Comparison of ENCODE assay signal across 23 mouse cellular contexts in the genomic region with DNA sequence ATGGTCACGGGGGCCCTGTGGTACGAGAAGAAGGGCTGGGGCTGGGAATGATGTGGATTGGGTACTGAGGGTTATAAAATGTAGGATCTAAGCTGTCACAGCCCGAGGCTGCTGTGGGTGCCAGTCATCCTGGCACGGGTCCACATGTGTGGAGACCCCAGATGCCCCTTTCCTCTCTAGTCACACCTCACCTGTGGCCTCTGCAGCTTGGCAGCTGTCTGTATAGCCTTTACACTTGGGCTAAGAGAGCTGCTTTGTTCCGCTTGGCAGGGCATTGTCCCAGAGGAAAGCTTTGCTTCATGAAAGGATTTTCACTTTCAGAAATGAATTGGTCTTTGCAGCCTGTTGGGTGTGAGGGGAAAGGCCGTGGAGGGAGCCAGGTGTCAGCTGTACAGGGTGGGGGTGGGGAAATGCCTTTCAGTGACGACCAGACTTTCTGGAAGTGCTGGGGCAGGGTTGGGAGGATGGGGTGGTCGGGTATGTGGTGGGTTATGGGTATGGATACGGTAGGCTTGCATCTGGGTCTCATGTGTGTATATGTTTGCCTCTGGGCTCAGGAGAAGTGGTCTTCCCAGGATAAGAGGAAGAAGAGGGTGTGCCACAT. TPM values are rescaled to one million over a fixed set of nuclear protein-coding genes. Genes with fewer than 3 reads are reported as not detected.
DNase-seq lines count a peak whose midpoint lies in the region; ATAC-seq and TF ChIP-seq lines count a peak whose summit lies in the region.
"Had no signal": no experiment of that assay in that cellular context is flagged by ENCODE, and none has a peak within 500 bp of the region (broad histone marks: within the 10 kb centered on the region; RNA-seq: fewer than 3 reads in every experiment).

No protein-coding gene starts in this region.

- no peaks in the 10 kb centered on the region for H3K36me3 ChIP-seq in hindbrain, embryonic 10.5 days
- H3K36me3 ChIP-seq in hindbrain, embryonic 11.5 days (ENCODE audit: control insufficient read depth, insufficient read depth, low read length): no peaks in the 10 kb centered on the region
- H3K36me3 ChIP-seq in forebrain, embryonic 10.5 days (replicated peaks): no peaks in the 10 kb centered on the region
- peaks cover 15% of the 10 kb centered on the region; the same call in 1 of the 2 replicates for H3K36me3 ChIP-seq in forebrain, postnatal 0 days (ENCODE audit: insufficient read depth)
- peaks cover 38% of the 10 kb centered on the region for H3K36me3 ChIP-seq in midbrain, embryonic 13.5 days
- H3K36me3 ChIP-seq in intestine, embryonic 16.5 days (ENCODE audit: control insufficient read depth, insufficient read depth, low read length): no peaks in the 10 kb centered on the region
- H3K36me3 ChIP-seq: heart, embryonic 15.5 days had no signal

- no peak for DNase-seq in hindbrain, embryonic 10.5 days (ENCODE audit: low spot score)
- DNase-seq in hindbrain, embryonic 11.5 days (ENCODE audit: low spot score): no peak
- no peak for DNase-seq in forebrain, embryonic 10.5 days (ENCODE audit: extremely low spot score, low spot score)
- no peak for DNase-seq in forebrain, postnatal 0 days
- no peak for DNase-seq in yolk sac, embryonic 10.5 days (ENCODE audit: low spot score)
- DNase-seq in right cerebral cortex, postnatal 14 days: no peak
- DNase-seq: cerebellum, adult 2 months; kidney, adult 9 months; kidney, postnatal 4 days; thymus, postnatal 4 days had no signal

- no peak overlapping the region for H3K4me2 ChIP-seq in hindbrain, embryonic 11.5 days (replicated peaks; ENCODE audit: low read depth, low read length)
- H3K4me2 ChIP-seq in forebrain, postnatal 0 days (ENCODE audit: low read depth): no peak overlapping the region
- no peak overlapping the region for H3K4me2 ChIP-seq in midbrain, embryonic 13.5 days (replicated peaks)
- H3K4me2 ChIP-seq in intestine, embryonic 16.5 days (ENCODE audit: low read depth, low read length): no peak overlapping the region
- H3K4me2 ChIP-seq: heart, embryonic 15.5 days; hindbrain, embryonic 15.5 days had no signal

- peaks cover 10% of the 10 kb centered on the region for H3K4me1 ChIP-seq in hindbrain, embryonic 10.5 days (replicated peaks)
- no peaks in the 10 kb centered on the region for H3K4me1 ChIP-seq in hindbrain, embryonic 11.5 days (replicated peaks; ENCODE audit: control insufficient read depth, insufficient read depth, low read length)
- H3K4me1 ChIP-seq in forebrain, embryonic 10.5 days: peaks cover 10% of the 10 kb centered on the region
- H3K4me1 ChIP-seq in forebrain, postnatal 0 days (ENCODE audit: insufficient read depth): no peaks in the 10 kb centered on the region
- H3K4me1 ChIP-seq in midbrain, embryonic 13.5 days (replicated peaks): peaks cover 21% of the 10 kb centered on the region
- H3K4me1 ChIP-seq in intestine, embryonic 16.5 days (ENCODE audit: control insufficient read depth, insufficient read depth, low read length): no peaks in the 10 kb centered on the region
- H3K4me1 ChIP-seq: heart, embryonic 15.5 days had no signal

- 56% methylated on average over 9 of the region's 9 CpGs for WGBS in hindbrain, embryonic 10.5 days
- 57% methylated on average over 9 of the region's 9 CpGs for WGBS in hindbrain, embryonic 11.5 days
- 63% methylated on average over 9 of the region's 9 CpGs for WGBS in forebrain, embryonic 10.5 days
- 23% methylated on average over 9 of the region's 9 CpGs for WGBS in forebrain, postnatal 0 days
- WGBS in midbrain, embryonic 13.5 days: 36% methylated on average over 9 of the region's 9 CpGs
- WGBS in intestine, embryonic 16.5 days: 46% methylated on average over 9 of the region's 9 CpGs

- ATAC-seq in hindbrain, embryonic 11.5 days (ENCODE audit: low FRiP score): no peak; the same call in 1 of the 2 replicates
- ATAC-seq in forebrain, postnatal 0 days: peak; percentile 25; the same call in 1 of the 2 replicates
- ATAC-seq in midbrain, embryonic 13.5 days: peak; percentile 77
- ATAC-seq in intestine, embryonic 16.5 days: no peak
- ATAC-seq: lung, postnatal 0 days had no signal

- H3K27me3 ChIP-seq in hindbrain, embryonic 10.5 days (ENCODE audit: insufficient read depth, poor library complexity, severe bottlenecking): no peaks in the 10 kb centered on the region
- no peaks in the 10 kb centered on the region for H3K27me3 ChIP-seq in hindbrain, embryonic 11.5 days (ENCODE audit: control insufficient read depth, insufficient read depth, low read length)
- no peaks in the 10 kb centered on the region for H3K27me3 ChIP-seq in forebrain, embryonic 10.5 days (ENCODE audit: poor library complexity, severe bottlenecking)
- H3K27me3 ChIP-seq in forebrain, postnatal 0 days (ENCODE audit: insufficient read depth, low read length): no peaks in the 10 kb centered on the region
- H3K27me3 ChIP-seq in midbrain, embryonic 13.5 days: no peaks in the 10 kb centered on the region
- H3K27me3 ChIP-seq in intestine, embryonic 16.5 days (replicated peaks; ENCODE audit: control insufficient read depth, insufficient read depth, low read length): no peaks in the 10 kb centered on the region
- H3K27me3 ChIP-seq: heart, embryonic 15.5 days; hindbrain, embryonic 15.5 days had no signal

- H3K9ac ChIP-seq in hindbrain, embryonic 11.5 days (ENCODE audit: low read depth, low read length): no peak overlapping the region
- H3K9ac ChIP-seq in forebrain, postnatal 0 days: no peak overlapping the region
- 0 out of 2 replicates have a peak overlapping the region, but pooled peaks have one; percentile 37 for H3K9ac ChIP-seq in midbrain, embryonic 13.5 days (replicated peaks)
- H3K9ac ChIP-seq in intestine, embryonic 16.5 days (ENCODE audit: low read depth, low read length): no peak overlapping the region
- H3K9ac ChIP-seq: heart, embryonic 15.5 days; hindbrain, embryonic 15.5 days; liver, embryonic 14.5 days had no signal

- TF ChIP-seq CTCF in forebrain, postnatal 0 days (IDR thresholded peaks at IDR 0.05; ENCODE audit: low read depth): no peak

- H3K27ac ChIP-seq in hindbrain, embryonic 10.5 days: peak overlapping the region; percentile 30
- H3K27ac ChIP-seq in hindbrain, embryonic 11.5 days (ENCODE audit: low read depth, low read length): no peak overlapping the region
- H3K27ac ChIP-seq in forebrain, embryonic 10.5 days: peak overlapping the region; percentile 32
- H3K27ac ChIP-seq in forebrain, postnatal 0 days (ENCODE audit: low read depth, low read length): no peak overlapping the region
- peak overlapping the region; percentile 35; the same call in 1 of the 2 replicates for H3K27ac ChIP-seq in midbrain, embryonic 13.5 days
- no peak overlapping the region for H3K27ac ChIP-seq in intestine, embryonic 16.5 days (ENCODE audit: low read length)
- H3K27ac ChIP-seq: heart, embryonic 15.5 days; hindbrain, embryonic 15.5 days; liver, embryonic 14.5 days; stomach, postnatal 0 days had no signal

- no peaks in the 10 kb centered on the region for H3K9me3 ChIP-seq in hindbrain, embryonic 10.5 days
- no peaks in the 10 kb centered on the region for H3K9me3 ChIP-seq in hindbrain, embryonic 11.5 days (ENCODE audit: control insufficient read depth, low read length)
- H3K9me3 ChIP-seq in forebrain, embryonic 10.5 days: no peaks in the 10 kb centered on the region
- no peaks in the 10 kb centered on the region for H3K9me3 ChIP-seq in forebrain, postnatal 0 days (ENCODE audit: low read length)
- H3K9me3 ChIP-seq in midbrain, embryonic 13.5 days: no peaks in the 10 kb centered on the region
- no peaks in the 10 kb centered on the region for H3K9me3 ChIP-seq in intestine, embryonic 16.5 days (ENCODE audit: control insufficient read depth, low read length)
- H3K9me3 ChIP-seq: heart, embryonic 15.5 days; hindbrain, embryonic 15.5 days had no signal

- no peak overlapping the region for H3K4me3 ChIP-seq in hindbrain, embryonic 10.5 days
- no peak overlapping the region for H3K4me3 ChIP-seq in hindbrain, embryonic 11.5 days (ENCODE audit: low read depth, low read length)
- no peak overlapping the region for H3K4me3 ChIP-seq in forebrain, embryonic 10.5 days
- H3K4me3 ChIP-seq in forebrain, postnatal 0 days (ENCODE audit: low read depth, low read length): no peak overlapping the region
- no peak overlapping the region for H3K4me3 ChIP-seq in midbrain, embryonic 13.5 days (replicated peaks)
- H3K4me3 ChIP-seq in intestine, embryonic 16.5 days (ENCODE audit: low read length): no peak overlapping the region
- H3K4me3 ChIP-seq: heart, embryonic 15.5 days; hindbrain, embryonic 15.5 days had no signal

RNA-seq across cellular contexts. Expression of gene Oprl1, which starts 12.9 kb away (rescaled TPM):
- polyA plus RNA-seq in hindbrain, embryonic 10.5 days (2016; fragmentation: Nextera tagmentation; extraction: Ambion mirVana): 5.6 and 17.3 TPM in 2 replicates
- 21.6 and 24.3 TPM in 2 replicates for polyA plus RNA-seq in hindbrain, embryonic 11.5 days (2014; fragmentation: Nextera tagmentation; extraction: Ambion mirVana)
- 4.5 and 5.2 TPM in 2 replicates for polyA plus RNA-seq in forebrain, embryonic 10.5 days (2016; fragmentation: Nextera tagmentation; extraction: Ambion mirVana)
- total RNA-seq in forebrain, postnatal 0 days (2014; rRNA removed): 114 and 134 TPM in 2 replicates
- 51.3 and 62.5 TPM in 2 replicates for polyA plus RNA-seq in forebrain, postnatal 0 days (2015; fragmentation: Nextera tagmentation; extraction: Ambion mirVana)
- 82.3 and 83.9 TPM in 2 replicates for polyA plus RNA-seq in midbrain, embryonic 13.5 days (2015; fragmentation: Nextera tagmentation; extraction: Ambion mirVana)
- polyA plus RNA-seq in intestine, embryonic 16.5 days (2015; fragmentation: Nextera tagmentation; extraction: Ambion mirVana): 1.2 and 1.7 TPM in 2 replicates
- polyA plus RNA-seq: C2C12 had no signal

RNA-seq across cellular contexts. Expression of gene Lkaaear1, which starts 29.5 kb away (rescaled TPM):
- polyA plus RNA-seq in hindbrain, embryonic 10.5 days (2016; fragmentation: Nextera tagmentation; extraction: Ambion mirVana): not detected in 2 replicates
- polyA plus RNA-seq in hindbrain, embryonic 11.5 days (2014; fragmentation: Nextera tagmentation; extraction: Ambion mirVana): not detected in 2 replicates
- not detected in 2 replicates for polyA plus RNA-seq in forebrain, embryonic 10.5 days (2016; fragmentation: Nextera tagmentation; extraction: Ambion mirVana)
- not detected in 2 replicates for total RNA-seq in forebrain, postnatal 0 days (2014; rRNA removed)
- not detected in 2 replicates for polyA plus RNA-seq in forebrain, postnatal 0 days (2015; fragmentation: Nextera tagmentation; extraction: Ambion mirVana)
- not detected in 2 replicates for polyA plus RNA-seq in midbrain, embryonic 13.5 days (2015; fragmentation: Nextera tagmentation; extraction: Ambion mirVana)
- polyA plus RNA-seq in intestine, embryonic 16.5 days (2015; fragmentation: Nextera tagmentation; extraction: Ambion mirVana): not detected in 2 replicates
- total RNA-seq: adrenal gland, adult 18-20 months; layer of hippocampus, postnatal 25 days; left cerebral cortex, postnatal 36 days had no signal
- polyA plus RNA-seq: C2C12; cerebellum, adult 2 months; heart, embryonic 15.5 days; hindbrain, embryonic 15.5 days; liver, embryonic 14.5 days; lung, postnatal 0 days; spleen, adult 2 months; stomach, postnatal 0 days had no signal

RNA-seq across cellular contexts. Expression of gene Rgs19, which starts 34.0 kb away (rescaled TPM):
- polyA plus RNA-seq in hindbrain, embryonic 10.5 days (2016; fragmentation: Nextera tagmentation; extraction: Ambion mirVana): 69.1 and 79.2 TPM in 2 replicates
- 62.2 and 63.7 TPM in 2 replicates for polyA plus RNA-seq in hindbrain, embryonic 11.5 days (2014; fragmentation: Nextera tagmentation; extraction: Ambion mirVana)
- polyA plus RNA-seq in forebrain, embryonic 10.5 days (2016; fragmentation: Nextera tagmentation; extraction: Ambion mirVana): 75.0 and 81.6 TPM in 2 replicates
- 43.7 and 50.2 TPM in 2 replicates for total RNA-seq in forebrain, postnatal 0 days (2014; rRNA removed)
- polyA plus RNA-seq in forebrain, postnatal 0 days (2015; fragmentation: Nextera tagmentation; extraction: Ambion mirVana): 56.4 and 57.4 TPM in 2 replicates
- 38.9 and 40.4 TPM in 2 replicates for polyA plus RNA-seq in midbrain, embryonic 13.5 days (2015; fragmentation: Nextera tagmentation; extraction: Ambion mirVana)
- polyA plus RNA-seq in intestine, embryonic 16.5 days (2015; fragmentation: Nextera tagmentation; extraction: Ambion mirVana): 36.1 and 39.6 TPM in 2 replicates

RNA-seq across cellular contexts. Expression of gene Myt1, which starts 35.4 kb away (rescaled TPM):
- polyA plus RNA-seq in hindbrain, embryonic 10.5 days (2016; fragmentation: Nextera tagmentation; extraction: Ambion mirVana): 18.3 and 33.0 TPM in 2 replicates
- polyA plus RNA-seq in hindbrain, embryonic 11.5 days (2014; fragmentation: Nextera tagmentation; extraction: Ambion mirVana): 38.7 and 39.3 TPM in 2 replicates
- 9.5 and 11.5 TPM in 2 replicates for polyA plus RNA-seq in forebrain, embryonic 10.5 days (2016; fragmentation: Nextera tagmentation; extraction: Ambion mirVana)
- total RNA-seq in forebrain, postnatal 0 days (2014; rRNA removed): 39.0 and 55.0 TPM in 2 replicates
- polyA plus RNA-seq in forebrain, postnatal 0 days (2015; fragmentation: Nextera tagmentation; extraction: Ambion mirVana): 4.0 and 6.7 TPM in 2 replicates
- 46.9 and 49.2 TPM in 2 replicates for polyA plus RNA-seq in midbrain, embryonic 13.5 days (2015; fragmentation: Nextera tagmentation; extraction: Ambion mirVana)
- 1.4 and 1.7 TPM in 2 replicates for polyA plus RNA-seq in intestine, embryonic 16.5 days (2015; fragmentation: Nextera tagmentation; extraction: Ambion mirVana)
- polyA plus RNA-seq: C2C12; gonadal fat pad, adult 2 months; lung, postnatal 0 days; spleen, adult 2 months had no signal

RNA-seq across cellular contexts. Expression of gene Tcea2, which starts 47.7 kb away (rescaled TPM):
- 14.4 and 17.7 TPM in 2 replicates for polyA plus RNA-seq in hindbrain, embryonic 10.5 days (2016; fragmentation: Nextera tagmentation; extraction: Ambion mirVana)
- polyA plus RNA-seq in hindbrain, embryonic 11.5 days (2014; fragmentation: Nextera tagmentation; extraction: Ambion mirVana): 20.7 and 21.2 TPM in 2 replicates
- 17.0 and 18.7 TPM in 2 replicates for polyA plus RNA-seq in forebrain, embryonic 10.5 days (2016; fragmentation: Nextera tagmentation; extraction: Ambion mirVana)
- 51.1 and 55.6 TPM in 2 replicates for total RNA-seq in forebrain, postnatal 0 days (2014; rRNA removed)
- 53.8 and 57.5 TPM in 2 replicates for polyA plus RNA-seq in forebrain, postnatal 0 days (2015; fragmentation: Nextera tagmentation; extraction: Ambion mirVana)
- polyA plus RNA-seq in midbrain, embryonic 13.5 days (2015; fragmentation: Nextera tagmentation; extraction: Ambion mirVana): 35.7 and 36.9 TPM in 2 replicates
- 15.1 and 16.4 TPM in 2 replicates for polyA plus RNA-seq in intestine, embryonic 16.5 days (2015; fragmentation: Nextera tagmentation; extraction: Ambion mirVana)

Comparison
In these comparisons a context has a peak if more than half of its experiments do, and no peak if none do; other contexts are left out.
1. H3K27ac ChIP-seq: peak in hindbrain, embryonic 10.5 days (single experiment), forebrain, embryonic 10.5 days (single experiment) and midbrain, embryonic 13.5 days (single experiment); none in hindbrain, embryonic 11.5 days (single experiment), forebrain, postnatal 0 days (single experiment) and intestine, embryonic 16.5 days (single experiment).
2. ATAC-seq: peak in forebrain, postnatal 0 days (single experiment) and midbrain, embryonic 13.5 days (single experiment); none in hindbrain, embryonic 11.5 days (single experiment) and intestine, embryonic 16.5 days (single experiment).